ENCODE assay signal across 20 mouse cellular contexts in the genomic region with DNA sequence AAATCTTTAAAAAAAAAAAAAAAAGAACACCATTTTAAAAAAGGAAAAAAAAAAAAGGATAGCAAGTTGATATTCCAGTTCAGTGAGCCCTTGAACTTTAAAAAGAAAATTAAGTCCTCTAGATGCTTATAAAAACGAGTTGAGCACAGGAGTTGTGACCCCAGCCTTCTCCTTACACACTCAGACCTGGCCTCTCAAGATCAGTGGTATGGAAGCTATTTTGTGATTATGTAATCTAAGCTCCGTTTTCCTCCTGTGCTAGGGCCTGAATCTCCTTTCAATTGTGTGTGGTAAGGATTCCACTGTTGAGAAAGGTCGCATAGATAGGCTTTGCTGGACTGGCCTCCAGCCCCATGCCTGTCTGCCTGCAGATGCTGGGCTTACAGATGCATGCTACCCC. TPM values are rescaled to one million over a fixed set of nuclear protein-coding genes. Genes with fewer than 3 reads are reported as not detected.
"Had no signal": no experiment of that assay in that cellular context is flagged by ENCODE, and none has a peak within 500 bp of the region (broad histone marks: within the 10 kb centered on the region; RNA-seq: fewer than 3 reads in every experiment).

No protein-coding gene starts in this region.

- H3K4me3 ChIP-seq: liver, embryonic 13.5 days; liver, embryonic 15.5 days; megakaryocyte, embryonic 14.5 days; midbrain, embryonic 10.5 days; midbrain, embryonic 12.5 days; myocyte; neural tube, embryonic 12.5 days; stomach, embryonic 15.5 days had no signal

- H3K9ac ChIP-seq: liver, embryonic 13.5 days; liver, embryonic 15.5 days; liver, postnatal 0 days; lung, embryonic 14.5 days; midbrain, embryonic 12.5 days; neural tube, embryonic 12.5 days; stomach, embryonic 15.5 days had no signal

- H3K4me1 ChIP-seq: liver, embryonic 13.5 days; liver, embryonic 15.5 days; megakaryocyte, embryonic 14.5 days; midbrain, embryonic 12.5 days; neural tube, embryonic 12.5 days; stomach, embryonic 15.5 days had no signal

- H3K27ac ChIP-seq: liver, embryonic 13.5 days; liver, embryonic 15.5 days; macrophage; midbrain, embryonic 10.5 days; midbrain, embryonic 12.5 days; neural tube, embryonic 12.5 days; stomach, embryonic 15.5 days; stomach, postnatal 0 days had no signal

- H3K9me3 ChIP-seq: liver, embryonic 13.5 days; liver, embryonic 15.5 days; megakaryocyte, embryonic 14.5 days; midbrain, embryonic 10.5 days; midbrain, embryonic 12.5 days; neural tube, embryonic 12.5 days; stomach, embryonic 15.5 days had no signal

- DNase-seq: liver; liver, embryonic 13.5 days; liver, postnatal 0 days; lung, embryonic 14.5 days; midbrain, embryonic 14.5 days; right cerebral cortex, postnatal 14 days; thymus, adult 2 months; thymus, postnatal 25 days; thymus, postnatal 4 days had no signal

- H3K27me3 ChIP-seq: liver, embryonic 13.5 days; liver, embryonic 15.5 days; megakaryocyte, embryonic 14.5 days; midbrain, embryonic 12.5 days; neural tube, embryonic 12.5 days; stomach, embryonic 15.5 days had no signal

- H3K36me3 ChIP-seq: stomach, embryonic 15.5 days had no signal

- ATAC-seq: liver, postnatal 0 days; midbrain, embryonic 16.5 days had no signal

- H3K4me2 ChIP-seq: liver, embryonic 11.5 days; liver, embryonic 13.5 days; liver, embryonic 15.5 days; lung, embryonic 14.5 days; midbrain, embryonic 12.5 days; neural tube, embryonic 12.5 days; stomach, embryonic 15.5 days had no signal

RNA-seq across cellular contexts. Expression of gene Klf5, which starts 54.0 kb away (rescaled TPM):
- polyA plus RNA-seq: macrophage had no signal
